Mouse (Mus musculus) fibroblast of lung, adult 2 months (primary cell): ENCODE measurements around the gene Thnsl1.

Experiments used
- DNase-seq: peaks from one replicate; pipeline ENCODE4 v3.0.0-alpha.2; 2011; ENCODE audit warnings: low read depth

Gene Thnsl1

GRCm38 (mm10) chr2:21204912-21205830, at the start of gene Thnsl1, which contains the start of gene Enkur:
Gene Thnsl1 (plus strand): TSS chr2:21205724.
Gene Enkur (minus strand): TSS chr2:21205365.
- peak; percentile 92 for DNase-seq

- no peak for DNase-seq
Observed at GRCm38 (mm10) chr2:21164296-21164695, 41.2 kb upstream of the Thnsl1 start.

GRCm38 (mm10) chr2:21167916-21168315, 37.6 kb upstream of the Thnsl1 start:
- DNase-seq = no peak

GRCm38 (mm10) chr2:21172797-21173196, 32.7 kb upstream of the Thnsl1 start:
- no peak for DNase-seq

- no peak for DNase-seq
Observed at GRCm38 (mm10) chr2:21179136-21179535, 26.4 kb upstream of the Thnsl1 start.

GRCm38 (mm10) chr2:21182811-21183210, 22.7 kb upstream of the Thnsl1 start:
- DNase-seq = peak; percentile 81

- no peak for DNase-seq
Observed at GRCm38 (mm10) chr2:21187576-21187975, 17.9 kb upstream of the Thnsl1 start.

- DNase-seq = no peak
Observed at GRCm38 (mm10) chr2:21188610-21189009, 16.9 kb upstream of the Thnsl1 start.

GRCm38 (mm10) chr2:21191232-21191631, 14.3 kb upstream of the Thnsl1 start:
- DNase-seq = no peak

GRCm38 (mm10) chr2:21195233-21195632, 10.3 kb upstream of the Thnsl1 start:
- no peak for DNase-seq

- DNase-seq = no peak
Observed at GRCm38 (mm10) chr2:21199051-21199450, 6.5 kb upstream of the Thnsl1 start.

- DNase-seq = no peak
Observed at GRCm38 (mm10) chr2:21202754-21203153, 2.8 kb upstream of the Thnsl1 start.

- DNase-seq = no peak
Observed at GRCm38 (mm10) chr2:21205831-21206159, 271 bp downstream of the Thnsl1 start.

- DNase-seq = no peak
Observed at GRCm38 (mm10) chr2:21206278-21206677, 754 bp downstream of the Thnsl1 start.

GRCm38 (mm10) chr2:21211361-21211760, 5.8 kb downstream of the Thnsl1 start:
- DNase-seq = no peak

GRCm38 (mm10) chr2:21214322-21214721, 8.8 kb downstream of the Thnsl1 start:
- no peak for DNase-seq

GRCm38 (mm10) chr2:21215284-21215683, 9.8 kb downstream of the Thnsl1 start:
- no peak for DNase-seq

GRCm38 (mm10) chr2:21222453-21223384, 17.2 kb downstream of the Thnsl1 start:
- DNase-seq = no peak

GRCm38 (mm10) chr2:21230276-21230675, 24.8 kb downstream of the Thnsl1 start:
- DNase-seq = no peak

- DNase-seq = no peak
Observed at GRCm38 (mm10) chr2:21231147-21231546, 25.6 kb downstream of the Thnsl1 start.

- DNase-seq = peak; percentile 86
Observed at GRCm38 (mm10) chr2:21234871-21235648, 29.5 kb downstream of the Thnsl1 start.

GRCm38 (mm10) chr2:21235844-21236386, 30.4 kb downstream of the Thnsl1 start:
- no peak for DNase-seq
